Mouse (Mus musculus) neural tube, embryonic 12.5 days (tissue): ENCODE measurements around the gene Swsap1. TPM values are rescaled to one million over a fixed set of nuclear protein-coding genes. Genes with fewer than 3 reads are reported as not detected.

Source experiments
- ATAC-seq: fragments of 200-750 bp; cut with Nextera tagmentation; 2 replicates; pipeline ENCODE4 v1.8.0; 2017; ENCODE audit warnings: low read depth, mild to moderate bottlenecking, moderate TSS enrichment, moderate library complexity; ENCODE audit not compliant: low FRiP score
- H3K27ac ChIP-seq: fragments of 300-500 bp; sonication (generic); 2 replicates; pipeline ENCODE4 v1.5.1; 2016
- H3K27me3 ChIP-seq: fragments of 300-500 bp; sonication (generic); replicated peaks from 2 replicates; pipeline ENCODE4 v1.6.1; 2016; ENCODE audit warnings: mild to moderate bottlenecking
- H3K36me3 ChIP-seq: fragments of 300-500 bp; sonication (generic); 2 replicates; pipeline ENCODE4 v1.6.1; 2016; ENCODE audit warnings: mild to moderate bottlenecking
- H3K4me1 ChIP-seq: fragments of 300-500 bp; sonication (generic); 2 replicates; pipeline ENCODE4 v1.6.1; 2016
- H3K4me2 ChIP-seq: fragments of 300-500 bp; sonication (generic); replicated peaks from 2 replicates; pipeline ENCODE4 v1.6.1; 2016; ENCODE audit warnings: mild to moderate bottlenecking
- H3K4me3 ChIP-seq: fragments of 300-500 bp; sonication (generic); 2 replicates; pipeline ENCODE4 v1.5.1; 2016
- H3K9ac ChIP-seq: fragments of 300-500 bp; sonication (generic); 2 replicates; pipeline ENCODE4 v1.6.1; 2016; ENCODE audit warnings: mild to moderate bottlenecking
- H3K9me3 ChIP-seq: fragments of 300-500 bp; sonication (generic); 2 replicates; pipeline ENCODE4 v1.6.1; 2016; ENCODE audit warnings: mild to moderate bottlenecking
- WGBS: fragments of 180-500 bp; shearing (Covaris S2); methylation state at CpG from one replicate; pipeline ENCODE4 v1.1.7; 2016; 5-methylcytosine and 5-hydroxymethylcytosine counted together
- polyA plus RNA-seq: library from polyadenylated mRNA; unstranded; fragments of >200 nt; fragmentation: Nextera tagmentation; extraction: Ambion mirVana; gene quantifications from 2 replicates; pipeline ENCODE4 v1.2.1, GENCODE M21; 2016

Swsap1 gene
- polyA plus RNA-seq = 8.1 and 9.7 TPM in 2 replicates

GRCm38 (mm10) chr9:21955570-21956281 is at the start of gene Swsap1:
Gene Swsap1, plus strand, starts transcription at chr9:21955755.
- no peaks in the 10 kb centered on the region for H3K36me3 ChIP-seq
- H3K4me2 ChIP-seq = peak within 1 kb of the TSS; percentile 60
- H3K27ac ChIP-seq = peak within 1 kb of the TSS; percentile 78
- peak; percentile 98 for ATAC-seq
- H3K27me3 ChIP-seq = peaks cover 19% of the 10 kb centered on the region
- peak within 1 kb of the TSS; percentile 78 for H3K9ac ChIP-seq
- under 1% methylated on average over 54 of the region's 54 CpGs for WGBS
- H3K9me3 ChIP-seq = no peaks in the 10 kb centered on the region
- peaks cover 11% of the 10 kb centered on the region; the same call in 1 of the 2 replicates for H3K4me1 ChIP-seq
- H3K4me3 ChIP-seq = peak within 1 kb of the TSS; percentile 67

GRCm38 (mm10) chr9:21908216-21908615 is 47.3 kb upstream of the Swsap1 start:
- no peaks in the 10 kb centered on the region for H3K9me3 ChIP-seq
- ATAC-seq = no peak
- no peak overlapping the region for H3K4me3 ChIP-seq
- no peaks in the 10 kb centered on the region for H3K36me3 ChIP-seq
- H3K27ac ChIP-seq = no peak overlapping the region
- no peak overlapping the region for H3K4me2 ChIP-seq
- WGBS = 81% methylated on average over 11 of the region's 11 CpGs
- no peaks in the 10 kb centered on the region for H3K4me1 ChIP-seq
- 0 out of 2 replicates have a peak, but pooled peaks cover 2% of the 10 kb centered on the region for H3K27me3 ChIP-seq
- no peak overlapping the region for H3K9ac ChIP-seq

GRCm38 (mm10) chr9:21909474-21910223 is 45.9 kb upstream of the Swsap1 start:
- H3K4me3 ChIP-seq = no peak overlapping the region
- no peak for ATAC-seq
- H3K4me1 ChIP-seq = no peaks in the 10 kb centered on the region
- 0 out of 2 replicates have a peak, but pooled peaks cover 2% of the 10 kb centered on the region for H3K27me3 ChIP-seq
- WGBS = 80% methylated on average over 10 of the region's 10 CpGs
- no peak overlapping the region for H3K9ac ChIP-seq
- H3K27ac ChIP-seq = no peak overlapping the region
- H3K4me2 ChIP-seq = no peak overlapping the region
- no peaks in the 10 kb centered on the region for H3K9me3 ChIP-seq
- no peaks in the 10 kb centered on the region for H3K36me3 ChIP-seq

- Histone ChIP-seq H3K9me3 (no peaks in the 10 kb centered on the region), H3K4me3 (peak overlapping the region; percentile 59), H3K4me1 (peaks cover 9% of the 10 kb centered on the region), H3K27me3 (peaks cover 10% of the 10 kb centered on the region), H3K27ac (no peak overlapping the region), H3K36me3 (no peaks in the 10 kb centered on the region), H3K9ac (peak overlapping the region; percentile 77; the same call in 1 of the 2 replicates), H3K4me2 (peak overlapping the region; percentile 97)
- peak; percentile 1; the same call in 1 of the 2 replicates for ATAC-seq
- 67% methylated on average over 3 of the region's 3 CpGs for WGBS
These were observed 38.6 kb upstream of the Swsap1 start for GRCm38 (mm10) chr9:21916851-21917492.

- Histone ChIP-seq H3K27ac (no peak overlapping the region), H3K4me2 (peak overlapping the region; percentile 97), H3K36me3 (no peaks in the 10 kb centered on the region), H3K9ac (peak overlapping the region; percentile 77), H3K9me3 (no peaks in the 10 kb centered on the region), H3K4me1 (peaks cover 9% of the 10 kb centered on the region), H3K27me3 (peaks cover 10% of the 10 kb centered on the region), H3K4me3 (peak overlapping the region; percentile 59)
- ATAC-seq = no peak; the same call in 1 of the 2 replicates
- 2% methylated on average over 35 of the region's 35 CpGs for WGBS
These were observed 38.0 kb upstream of the Swsap1 start for GRCm38 (mm10) chr9:21917493-21918034.

GRCm38 (mm10) chr9:21918035-21918592 is 37.4 kb upstream of the Swsap1 start, which contains the start of gene Rab3d:
Gene Rab3d, minus strand, starts transcription at chr9:21918192.
- H3K9ac ChIP-seq = peak within 1 kb of the TSS; percentile 77

GRCm38 (mm10) chr9:21918692-21919384 is 36.7 kb upstream of the Swsap1 start:
- no peak overlapping the region for H3K9ac ChIP-seq
- H3K9me3 ChIP-seq = no peaks in the 10 kb centered on the region
- peaks cover 9% of the 10 kb centered on the region for H3K4me1 ChIP-seq
- H3K4me3 ChIP-seq = no peak overlapping the region
- 27% methylated on average over 5 of the region's 5 CpGs for WGBS
- no peaks in the 10 kb centered on the region for H3K36me3 ChIP-seq
- peaks cover 10% of the 10 kb centered on the region for H3K27me3 ChIP-seq
- H3K4me2 ChIP-seq = peak overlapping the region; percentile 97
- H3K27ac ChIP-seq = no peak overlapping the region
- 0 out of 2 replicates have a peak, but pooled peaks have one; percentile 0 for ATAC-seq

More at GRCm38 (mm10) chr9:21918035-21918592, 37.4 kb upstream of the Swsap1 start, which contains the start of gene Rab3d:
- H3K9me3 ChIP-seq = no peaks in the 10 kb centered on the region
- peak; percentile 94 for ATAC-seq
- H3K4me1 ChIP-seq = peaks cover 9% of the 10 kb centered on the region
- peaks cover 10% of the 10 kb centered on the region for H3K27me3 ChIP-seq
- 2% methylated on average over 36 of the region's 36 CpGs for WGBS
- no peaks in the 10 kb centered on the region for H3K36me3 ChIP-seq
- no peak within 1 kb of the TSS for H3K27ac ChIP-seq
- peak within 1 kb of the TSS; percentile 59 for H3K4me3 ChIP-seq
- H3K4me2 ChIP-seq = peak within 1 kb of the TSS; percentile 97

- H3K4me1 ChIP-seq = peaks cover 13% of the 10 kb centered on the region
- H3K9me3 ChIP-seq = no peaks in the 10 kb centered on the region
- H3K9ac ChIP-seq = no peak overlapping the region
- H3K36me3 ChIP-seq = no peaks in the 10 kb centered on the region
- no peak overlapping the region for H3K27ac ChIP-seq
- H3K4me3 ChIP-seq = no peak overlapping the region
- H3K4me2 ChIP-seq = no peak overlapping the region
- ATAC-seq = no peak
- whole genome bisulfite sequencing = 89% methylated on average over 4 of the region's 4 CpGs
- H3K27me3 ChIP-seq = no peaks in the 10 kb centered on the region
These were observed 32.5 kb upstream of the Swsap1 start for GRCm38 (mm10) chr9:21923036-21923435.

GRCm38 (mm10) chr9:21923490-21924098 is 32.0 kb upstream of the Swsap1 start:
- Histone ChIP-seq H3K27me3 (no peaks in the 10 kb centered on the region), H3K4me3 (no peak overlapping the region), H3K4me1 (peaks cover 13% of the 10 kb centered on the region), H3K9me3 (no peaks in the 10 kb centered on the region), H3K36me3 (no peaks in the 10 kb centered on the region), H3K9ac (no peak overlapping the region), H3K4me2 (no peak overlapping the region), H3K27ac (no peak overlapping the region)
- no peak for ATAC-seq
- WGBS = 83% methylated on average over 3 of the region's 3 CpGs

- Histone ChIP-seq H3K27me3 (no peaks in the 10 kb centered on the region), H3K4me3 (no peak overlapping the region), H3K27ac (no peak overlapping the region), H3K4me1 (peaks cover 13% of the 10 kb centered on the region), H3K9me3 (no peaks in the 10 kb centered on the region), H3K36me3 (no peaks in the 10 kb centered on the region), H3K4me2 (no peak overlapping the region), H3K9ac (no peak overlapping the region)
- no peak for ATAC-seq
- WGBS = 85% methylated on average over 6 of the region's 6 CpGs
These were observed 31.5 kb upstream of the Swsap1 start for GRCm38 (mm10) chr9:21924099-21924493.

GRCm38 (mm10) chr9:21925034-21925433 is 30.5 kb upstream of the Swsap1 start:
- Histone ChIP-seq H3K9ac (no peak overlapping the region), H3K9me3 (no peaks in the 10 kb centered on the region), H3K4me3 (no peak overlapping the region), H3K27ac (no peak overlapping the region), H3K36me3 (no peaks in the 10 kb centered on the region), H3K4me1 (peaks cover 13% of the 10 kb centered on the region), H3K4me2 (no peak overlapping the region), H3K27me3 (no peaks in the 10 kb centered on the region)
- ATAC-seq = no peak
- WGBS = 91% methylated on average over 3 of the region's 3 CpGs
